Mouse (Mus musculus): ENCODE data around the gene Jak2. TPM values are rescaled to one million over a fixed set of nuclear protein-coding genes. Genes with fewer than 3 reads are reported as not detected.

Jak2 gene
- polyA plus RNA-seq, 1 experiment from 2014 or later = 28.3 TPM

DNA sequence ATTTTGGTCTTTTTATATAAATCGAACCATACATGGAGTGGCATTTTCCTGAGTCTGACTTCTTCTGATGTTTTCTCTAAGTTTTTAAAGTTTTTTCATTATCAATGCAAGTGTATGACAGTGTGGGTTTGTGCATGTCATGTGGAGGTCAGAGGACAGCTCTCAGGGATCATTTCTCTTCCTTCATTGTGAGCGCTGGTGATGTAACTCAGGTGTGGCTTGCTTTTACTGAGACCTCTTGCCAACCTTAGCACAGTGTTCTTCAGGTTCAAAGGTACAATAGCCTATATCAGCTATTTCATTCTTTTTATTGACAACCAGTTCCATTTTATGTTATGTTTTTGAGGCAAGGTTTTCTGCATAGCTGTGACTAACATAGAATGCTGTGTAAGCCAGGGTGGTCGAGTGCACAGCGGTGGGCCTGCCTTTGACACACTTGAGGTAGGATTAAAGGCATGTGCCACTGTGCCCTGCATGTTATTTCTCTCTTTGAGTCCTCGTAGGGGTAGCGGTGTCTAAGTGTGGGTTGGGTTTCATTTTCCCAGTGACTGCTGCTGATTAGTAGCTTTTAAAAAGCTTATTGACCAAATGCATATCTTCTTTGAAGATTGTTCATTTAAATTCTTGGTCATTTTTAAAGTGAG is 27.4 kb downstream of the Jak2 start:
- Histone ChIP-seq H3K4me1 (ENCODE audit: control insufficient read depth, insufficient read depth, low read length) (no peaks in the 10 kb centered on the region), H3K27ac (replicated peaks; ENCODE audit: low read depth, low read length) (no peak overlapping the region), H3K9ac (replicated peaks; ENCODE audit: low read length) (no peak overlapping the region), H3K4me3 (replicated peaks; ENCODE audit: low read depth, low read length) (no peak overlapping the region), H3K9me3 (ENCODE audit: control insufficient read depth, low read length) (no peaks in the 10 kb centered on the region), H3K36me3 (ENCODE audit: control insufficient read depth, insufficient read depth, low read length) (peaks cover 43% of the 10 kb centered on the region), H3K27me3 (ENCODE audit: control insufficient read depth, insufficient read depth, low read length) (no peaks in the 10 kb centered on the region), H3K4me2 (ENCODE audit: low read length) (no peak overlapping the region)
- ATAC-seq (ENCODE audit: low FRiP score, low TSS enrichment) (no peak), DNase-seq (no peak)
- WGBS = 82% methylated on average over 6 of the region's 6 CpGs

DNA sequence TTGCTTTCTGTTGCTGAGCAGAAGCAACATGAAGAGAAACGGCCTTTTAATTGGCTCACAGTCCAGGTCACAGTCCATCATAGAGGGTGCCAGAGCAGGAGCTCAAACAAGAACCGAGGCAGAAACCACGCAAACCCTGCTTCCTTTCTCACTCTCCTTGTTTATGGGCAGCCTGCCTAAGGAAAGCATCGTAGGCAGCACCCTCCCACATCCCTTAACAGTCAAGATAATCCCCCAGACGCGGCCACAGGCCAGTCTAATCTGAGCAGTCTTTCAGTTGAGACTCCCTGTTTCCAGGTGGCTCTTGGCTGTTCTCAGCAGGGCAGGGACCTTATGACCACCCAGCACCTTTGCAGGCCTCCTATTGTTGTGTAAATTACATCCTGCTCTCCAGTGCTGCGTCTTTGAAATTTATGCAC is 33.8 kb downstream of the Jak2 start:
- Histone ChIP-seq H3K4me2 (ENCODE audit: low read length) (no peak overlapping the region), H3K4me3 (replicated peaks; ENCODE audit: low read depth, low read length) (no peak overlapping the region), H3K9me3 (ENCODE audit: control insufficient read depth, low read length) (no peaks in the 10 kb centered on the region), H3K36me3 (ENCODE audit: control insufficient read depth, insufficient read depth, low read length) (peaks cover 50% of the 10 kb centered on the region), H3K27ac (replicated peaks; ENCODE audit: low read depth, low read length) (peak overlapping the region; percentile 60; the same call in 1 of the 2 replicates), H3K9ac (replicated peaks; ENCODE audit: low read length) (no peak overlapping the region; the same call in 1 of the 2 replicates), H3K27me3 (ENCODE audit: control insufficient read depth, insufficient read depth, low read length) (no peaks in the 10 kb centered on the region), H3K4me1 (ENCODE audit: control insufficient read depth, insufficient read depth, low read length) (peaks cover 5% of the 10 kb centered on the region; the same call in 1 of the 2 replicates)
- DNase-seq = peak; percentile 55
- WGBS = 7% methylated on average over 7 of the region's 7 CpGs
- peak; percentile 43; the same call in 1 of the 2 replicates for ATAC-seq (ENCODE audit: low FRiP score, low TSS enrichment)

DNA sequence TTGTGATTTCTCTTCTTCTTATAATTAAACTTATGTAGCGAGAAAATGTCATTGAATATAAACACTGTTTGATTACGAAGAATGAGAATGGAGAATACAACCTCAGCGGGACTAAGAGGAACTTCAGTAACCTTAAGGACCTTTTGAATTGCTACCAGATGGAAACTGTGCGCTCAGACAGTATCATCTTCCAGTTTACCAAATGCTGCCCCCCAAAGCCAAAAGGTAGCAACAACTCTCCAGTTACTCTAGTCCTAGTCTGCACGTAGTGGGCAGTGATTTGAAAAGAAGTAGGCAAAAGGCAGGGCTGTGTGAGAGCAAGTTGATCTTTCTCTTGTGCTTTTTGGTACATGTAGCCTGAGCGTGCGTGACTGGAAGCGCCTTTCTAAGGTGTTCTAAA is 36.2 kb downstream of the Jak2 start:
- Histone ChIP-seq H3K27me3 (ENCODE audit: control insufficient read depth, insufficient read depth, low read length) (no peaks in the 10 kb centered on the region), H3K9ac (replicated peaks; ENCODE audit: low read length) (no peak overlapping the region), H3K9me3 (ENCODE audit: control insufficient read depth, low read length) (no peaks in the 10 kb centered on the region), H3K4me1 (ENCODE audit: control insufficient read depth, insufficient read depth, low read length) (peaks cover 5% of the 10 kb centered on the region; the same call in 1 of the 2 replicates), H3K4me3 (replicated peaks; ENCODE audit: low read depth, low read length) (no peak overlapping the region), H3K27ac (replicated peaks; ENCODE audit: low read depth, low read length) (no peak overlapping the region), H3K36me3 (ENCODE audit: control insufficient read depth, insufficient read depth, low read length) (peaks cover 59% of the 10 kb centered on the region), H3K4me2 (ENCODE audit: low read length) (no peak overlapping the region)
- ATAC-seq (ENCODE audit: low FRiP score, low TSS enrichment) (no peak), DNase-seq (peak; percentile 32)
- 79% methylated on average over 8 of the region's 8 CpGs for WGBS

DNA sequence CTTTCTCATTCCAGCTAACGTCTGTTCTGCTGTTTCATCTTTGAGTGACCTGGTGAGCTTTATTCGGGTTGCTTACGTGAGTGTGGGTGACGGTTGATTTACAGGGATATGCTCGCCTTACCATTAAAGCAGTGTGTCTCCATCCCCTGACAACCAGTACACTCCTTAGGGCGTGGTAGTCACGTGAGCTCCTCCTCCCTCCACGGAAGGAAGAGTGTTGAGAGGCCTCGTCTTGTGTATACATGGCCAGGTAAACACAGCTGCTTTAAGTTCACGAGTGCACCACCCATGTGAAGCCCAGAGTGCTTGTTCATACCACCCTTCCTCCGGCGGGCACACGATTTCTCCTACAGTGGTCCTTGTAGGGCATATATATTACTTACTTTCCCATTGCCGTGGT is 39.9 kb downstream of the Jak2 start:
- ATAC-seq (ENCODE audit: low FRiP score, low TSS enrichment) (no peak), DNase-seq (no peak)
- Histone ChIP-seq H3K4me2 (ENCODE audit: low read length) (no peak overlapping the region), H3K4me1 (ENCODE audit: control insufficient read depth, insufficient read depth, low read length) (no peaks in the 10 kb centered on the region), H3K9me3 (ENCODE audit: control insufficient read depth, low read length) (no peaks in the 10 kb centered on the region), H3K27me3 (ENCODE audit: control insufficient read depth, insufficient read depth, low read length) (no peaks in the 10 kb centered on the region), H3K27ac (replicated peaks; ENCODE audit: low read depth, low read length) (no peak overlapping the region), H3K4me3 (replicated peaks; ENCODE audit: low read depth, low read length) (no peak overlapping the region), H3K9ac (replicated peaks; ENCODE audit: low read length) (no peak overlapping the region), H3K36me3 (ENCODE audit: control insufficient read depth, insufficient read depth, low read length) (peaks cover 56% of the 10 kb centered on the region)
- WGBS = 92% methylated on average over 14 of the region's 14 CpGs

DNA sequence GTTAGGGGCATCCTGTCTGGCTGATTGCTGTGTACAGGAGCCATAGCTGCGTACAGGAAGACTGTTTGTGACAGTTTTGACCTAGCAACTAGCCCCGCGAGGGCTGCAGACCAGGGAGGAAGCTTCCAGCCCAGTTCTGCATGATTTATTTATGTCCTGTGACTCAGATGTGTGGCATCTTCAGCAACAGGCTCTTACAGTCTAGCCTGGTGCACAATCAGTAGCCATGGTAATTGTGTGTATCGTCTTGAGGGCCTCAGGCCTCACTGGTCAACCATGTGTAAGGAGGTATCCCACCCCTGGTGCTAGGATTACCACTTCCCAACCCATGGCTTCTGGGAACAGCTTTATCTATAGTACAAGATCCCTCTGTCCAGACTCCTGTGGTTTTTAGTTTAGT is 40.9 kb downstream of the Jak2 start:
- no peak overlapping the region for H3K4me2 ChIP-seq (ENCODE audit: low read length)
- DNase-seq = no peak
- H3K4me1 ChIP-seq (ENCODE audit: control insufficient read depth, insufficient read depth, low read length) = no peaks in the 10 kb centered on the region
- H3K4me3 ChIP-seq (replicated peaks; ENCODE audit: low read depth, low read length) = no peak overlapping the region
- H3K27ac ChIP-seq (replicated peaks; ENCODE audit: low read depth, low read length) = no peak overlapping the region
- H3K9me3 ChIP-seq (ENCODE audit: control insufficient read depth, low read length) = no peaks in the 10 kb centered on the region
- H3K9ac ChIP-seq (replicated peaks; ENCODE audit: low read length) = no peak overlapping the region
- ATAC-seq (ENCODE audit: low FRiP score, low TSS enrichment) = no peak
- no peaks in the 10 kb centered on the region for H3K27me3 ChIP-seq (ENCODE audit: control insufficient read depth, insufficient read depth, low read length)
- WGBS = 81% methylated on average over 4 of the region's 4 CpGs
- peaks cover 55% of the 10 kb centered on the region for H3K36me3 ChIP-seq (ENCODE audit: control insufficient read depth, insufficient read depth, low read length)

DNA sequence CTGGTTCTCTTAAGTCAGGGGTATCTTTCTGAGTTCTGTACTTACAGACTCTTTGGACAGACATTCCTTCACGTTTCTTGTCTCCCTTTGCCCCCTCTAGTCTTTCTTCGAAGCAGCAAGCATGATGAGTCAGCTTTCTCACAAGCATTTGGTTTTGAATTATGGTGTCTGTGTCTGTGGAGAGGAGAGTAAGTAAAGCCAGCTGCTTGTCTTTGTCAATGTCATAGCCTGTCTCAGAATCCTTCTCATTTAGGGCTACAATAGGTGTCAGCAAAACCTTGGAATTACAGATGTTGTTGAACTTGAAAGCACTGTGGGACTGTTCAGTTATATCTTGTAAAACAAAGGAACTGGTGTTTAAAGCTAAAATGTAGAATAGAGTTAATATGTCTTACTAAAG is 43.1 kb downstream of the Jak2 start:
- no peak overlapping the region for H3K4me3 ChIP-seq (replicated peaks; ENCODE audit: low read depth, low read length)
- no peak overlapping the region for H3K27ac ChIP-seq (replicated peaks; ENCODE audit: low read depth, low read length)
- DNase-seq (no peak), ATAC-seq (ENCODE audit: low FRiP score, low TSS enrichment) (no peak)
- H3K9ac ChIP-seq (replicated peaks; ENCODE audit: low read length) = no peak overlapping the region
- no peaks in the 10 kb centered on the region for H3K4me1 ChIP-seq (ENCODE audit: control insufficient read depth, insufficient read depth, low read length)
- 76% methylated on average over 2 of the region's 2 CpGs for WGBS
- no peaks in the 10 kb centered on the region for H3K27me3 ChIP-seq (ENCODE audit: control insufficient read depth, insufficient read depth, low read length)
- no peak overlapping the region for H3K4me2 ChIP-seq (ENCODE audit: low read length)
- H3K9me3 ChIP-seq (ENCODE audit: control insufficient read depth, low read length) = no peaks in the 10 kb centered on the region
- peaks cover 63% of the 10 kb centered on the region for H3K36me3 ChIP-seq (ENCODE audit: control insufficient read depth, insufficient read depth, low read length)

DNA sequence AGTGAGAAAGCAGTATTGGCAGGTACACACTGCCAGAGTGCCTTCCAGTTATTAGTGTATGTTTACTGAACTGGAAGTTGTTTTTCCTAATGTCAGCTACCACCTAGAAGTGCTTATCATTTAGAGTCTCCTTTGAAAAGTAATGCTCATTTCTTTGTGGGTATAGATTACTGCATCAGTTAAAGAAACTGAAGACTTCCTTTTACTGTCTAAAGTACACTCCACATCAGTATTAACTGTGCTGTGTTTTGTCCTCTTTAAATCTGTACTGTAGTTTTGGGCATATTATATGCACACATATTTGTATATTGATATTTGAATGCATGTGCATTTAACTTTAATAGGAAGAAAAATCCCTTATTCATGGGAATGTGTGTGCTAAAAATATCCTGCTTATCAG is 44.5 kb downstream of the Jak2 start:
- Histone ChIP-seq H3K9me3 (ENCODE audit: control insufficient read depth, low read length) (no peaks in the 10 kb centered on the region), H3K27ac (replicated peaks; ENCODE audit: low read depth, low read length) (no peak overlapping the region), H3K27me3 (ENCODE audit: control insufficient read depth, insufficient read depth, low read length) (no peaks in the 10 kb centered on the region), H3K9ac (replicated peaks; ENCODE audit: low read length) (no peak overlapping the region), H3K4me2 (ENCODE audit: low read length) (no peak overlapping the region), H3K36me3 (ENCODE audit: control insufficient read depth, insufficient read depth, low read length) (peaks cover 65% of the 10 kb centered on the region), H3K4me1 (ENCODE audit: control insufficient read depth, insufficient read depth, low read length) (no peaks in the 10 kb centered on the region), H3K4me3 (replicated peaks; ENCODE audit: low read depth, low read length) (no peak overlapping the region)
- DNase-seq (no peak), ATAC-seq (ENCODE audit: low FRiP score, low TSS enrichment) (no peak)

DNA sequence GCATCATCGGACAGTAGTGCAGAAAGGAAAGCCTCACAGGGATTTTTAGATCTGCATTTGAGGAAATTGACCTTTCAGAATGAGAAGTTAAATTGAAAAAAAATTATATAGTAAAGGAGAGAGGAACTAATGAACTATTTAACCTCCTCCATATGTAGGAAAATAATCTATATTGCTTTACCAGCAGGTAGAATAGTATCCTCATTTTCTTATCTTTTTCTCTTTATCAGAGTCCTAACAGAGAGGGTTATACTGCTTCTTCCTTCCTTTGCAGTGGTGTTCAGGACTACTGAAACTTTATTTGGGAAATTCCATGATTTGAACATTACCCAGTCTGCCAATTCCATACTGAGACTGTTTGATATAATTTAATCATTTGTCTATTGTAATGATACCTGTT is 45.7 kb downstream of the Jak2 start:
- ATAC-seq (ENCODE audit: low FRiP score, low TSS enrichment) = no peak
- Histone ChIP-seq H3K27ac (replicated peaks; ENCODE audit: low read depth, low read length) (no peak overlapping the region), H3K9me3 (ENCODE audit: control insufficient read depth, low read length) (no peaks in the 10 kb centered on the region), H3K4me3 (replicated peaks; ENCODE audit: low read depth, low read length) (no peak overlapping the region), H3K27me3 (ENCODE audit: control insufficient read depth, insufficient read depth, low read length) (no peaks in the 10 kb centered on the region), H3K4me1 (ENCODE audit: control insufficient read depth, insufficient read depth, low read length) (no peaks in the 10 kb centered on the region), H3K9ac (replicated peaks; ENCODE audit: low read length) (no peak overlapping the region), H3K4me2 (ENCODE audit: low read length) (no peak overlapping the region), H3K36me3 (ENCODE audit: control insufficient read depth, insufficient read depth, low read length) (peaks cover 62% of the 10 kb centered on the region)
- 96% methylated on average over 1 of the region's 1 CpGs for WGBS
- DNase-seq = no peak

DNA sequence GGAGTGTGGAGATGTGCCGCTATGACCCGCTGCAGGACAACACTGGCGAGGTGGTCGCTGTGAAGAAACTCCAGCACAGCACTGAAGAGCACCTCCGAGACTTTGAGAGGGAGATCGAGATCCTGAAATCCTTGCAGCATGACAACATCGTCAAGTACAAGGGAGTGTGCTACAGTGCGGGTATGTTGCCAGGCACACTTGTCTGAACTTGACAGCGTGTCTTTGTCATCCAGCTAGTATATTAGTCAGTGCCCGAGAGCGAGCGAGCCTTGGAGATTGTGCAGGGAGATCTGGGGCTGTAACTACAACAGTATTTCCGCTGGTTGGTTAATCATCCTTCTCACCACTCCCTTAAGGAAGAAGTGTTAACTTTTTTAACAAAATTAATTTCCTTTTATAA is 49.3 kb downstream of the Jak2 start:
- WGBS = 88% methylated on average over 13 of the region's 13 CpGs
- no peak overlapping the region for H3K27ac ChIP-seq (replicated peaks; ENCODE audit: low read depth, low read length)
- H3K9ac ChIP-seq (replicated peaks; ENCODE audit: low read length) = no peak overlapping the region
- DNase-seq (no peak), ATAC-seq (ENCODE audit: low FRiP score, low TSS enrichment) (no peak)
- H3K4me1 ChIP-seq (ENCODE audit: control insufficient read depth, insufficient read depth, low read length) = no peaks in the 10 kb centered on the region
- no peaks in the 10 kb centered on the region for H3K9me3 ChIP-seq (ENCODE audit: control insufficient read depth, low read length)
- H3K27me3 ChIP-seq (ENCODE audit: control insufficient read depth, insufficient read depth, low read length) = no peaks in the 10 kb centered on the region
- no peak overlapping the region for H3K4me2 ChIP-seq (ENCODE audit: low read length)
- H3K4me3 ChIP-seq (replicated peaks; ENCODE audit: low read depth, low read length) = no peak overlapping the region
- H3K36me3 ChIP-seq (ENCODE audit: control insufficient read depth, insufficient read depth, low read length) = peaks cover 70% of the 10 kb centered on the region
